Mouse (Mus musculus): ENCODE measurements around the gene Ptprd.

GRCm38 (mm10) chr4:78160451-78160850 is 51.3 kb downstream of the Ptprd start:
- TF ChIP-seq CTCF (IDR thresholded peaks at IDR 0.05; ENCODE audit: extremely low read depth, insufficient read depth, insufficient read length, insufficient replicate concordance), result no peak
- TF ChIP-seq POLR2A (IDR thresholded peaks at IDR 0.05; ENCODE audit: low read depth, low read length), result no peak
